ENCODE assay signal across 21 mouse cellular contexts in the genomic region with DNA sequence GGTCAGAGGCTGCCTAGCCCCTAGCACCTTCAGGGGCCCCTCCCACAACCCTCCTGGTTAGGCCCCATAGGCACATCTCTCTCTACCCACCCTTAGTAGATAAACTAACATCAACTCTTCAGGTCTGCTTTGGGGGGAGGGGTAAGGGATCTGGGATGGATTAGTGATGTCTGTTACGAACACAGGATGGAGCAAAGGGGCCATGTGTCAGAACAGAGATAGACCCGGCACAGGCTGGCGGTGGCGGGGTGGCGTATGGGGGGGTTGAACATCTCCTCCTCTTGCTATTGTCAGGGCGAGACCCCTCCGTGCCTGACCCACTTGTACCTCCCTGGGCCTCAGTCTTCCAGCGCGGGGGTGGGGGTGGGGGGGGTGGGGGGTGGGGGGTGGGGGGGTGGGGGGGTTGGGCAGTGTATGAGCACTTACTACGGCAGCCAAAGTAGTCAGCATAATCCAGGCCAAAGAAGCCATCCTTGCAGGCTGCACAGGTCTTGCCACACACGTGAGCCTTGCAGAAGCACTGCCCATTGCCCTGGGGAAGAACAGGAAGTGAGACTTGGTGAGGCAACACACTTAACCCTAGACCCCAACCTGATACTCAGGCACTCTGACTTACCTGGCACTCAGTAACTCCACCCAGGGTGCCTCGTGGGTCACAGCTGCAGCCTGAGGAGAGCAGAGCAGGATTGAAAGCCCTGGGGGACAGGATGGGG. TPM values are rescaled to one million over a fixed set of nuclear protein-coding genes. Genes with fewer than 3 reads are reported as not detected.
DNase-seq lines count a peak whose midpoint lies in the region; ATAC-seq and TF ChIP-seq lines count a peak whose summit lies in the region.
"Had no signal": no experiment of that assay in that cellular context is flagged by ENCODE, and none has a peak within 500 bp of the region (broad histone marks: within the 10 kb centered on the region; RNA-seq: fewer than 3 reads in every experiment).

No protein-coding gene starts in this region.

- H3K4me2 ChIP-seq in lung, postnatal 0 days (replicated peaks; ENCODE audit: low read depth, low read length), result no peak overlapping the region
- 0 out of 2 replicates have a peak overlapping the region, but pooled peaks have one; percentile 16 for H3K4me2 ChIP-seq in liver, embryonic 12.5 days
- H3K4me2 ChIP-seq: forebrain, embryonic 12.5 days; hindbrain, embryonic 15.5 days; limb, embryonic 12.5 days; midbrain, embryonic 15.5 days; stomach, embryonic 15.5 days had no signal

- ATAC-seq in lung, postnatal 0 days, result peak; percentile 9; the same call in 1 of the 2 replicates
- no peak for ATAC-seq in liver, embryonic 12.5 days
- ATAC-seq: intestine, postnatal 0 days; midbrain, embryonic 15.5 days; Patski had no signal

- no peaks in the 10 kb centered on the region for H3K27me3 ChIP-seq in lung, postnatal 0 days (replicated peaks; ENCODE audit: insufficient read depth, low read length)
- H3K27me3 ChIP-seq in liver, embryonic 12.5 days (replicated peaks), result no peaks in the 10 kb centered on the region
- H3K27me3 ChIP-seq: forebrain, embryonic 12.5 days; hindbrain, embryonic 15.5 days; limb, embryonic 12.5 days; midbrain, embryonic 15.5 days; Patski; stomach, embryonic 15.5 days had no signal

- H3K9me3 ChIP-seq in lung, postnatal 0 days (ENCODE audit: low read length), result no peaks in the 10 kb centered on the region
- H3K9me3 ChIP-seq in liver, embryonic 12.5 days (replicated peaks), result no peaks in the 10 kb centered on the region
- H3K9me3 ChIP-seq: forebrain, embryonic 12.5 days; hindbrain, embryonic 15.5 days; limb, embryonic 12.5 days; megakaryocyte, embryonic 14.5 days; midbrain, embryonic 15.5 days; stomach, embryonic 15.5 days had no signal

- peaks cover 67% of the 10 kb centered on the region for H3K36me3 ChIP-seq in lung, postnatal 0 days (ENCODE audit: insufficient read depth, low read length)
- H3K36me3 ChIP-seq in liver, embryonic 12.5 days, result 0 out of 2 replicates have a peak, but pooled peaks cover 10% of the 10 kb centered on the region
- H3K36me3 ChIP-seq: forebrain, embryonic 12.5 days; hindbrain, embryonic 15.5 days; midbrain, embryonic 15.5 days had no signal

- H3K9ac ChIP-seq in lung, postnatal 0 days (replicated peaks; ENCODE audit: low read depth), result no peak overlapping the region
- no peak overlapping the region for H3K9ac ChIP-seq in liver, embryonic 12.5 days
- H3K9ac ChIP-seq: forebrain, embryonic 12.5 days; hindbrain, embryonic 15.5 days; limb, embryonic 12.5 days; midbrain, embryonic 15.5 days; stomach, embryonic 15.5 days had no signal

- no peak for TF ChIP-seq EP300 in lung, postnatal 0 days (IDR thresholded peaks at IDR 0.05)

- H3K4me3 ChIP-seq in lung, postnatal 0 days (ENCODE audit: low read depth, low read length), result no peak overlapping the region
- no peak overlapping the region for H3K4me3 ChIP-seq in liver, embryonic 12.5 days
- H3K4me3 ChIP-seq: forebrain, embryonic 12.5 days; heart, adult 2 months; hindbrain, embryonic 15.5 days; limb, embryonic 12.5 days; megakaryocyte, embryonic 14.5 days; midbrain, embryonic 15.5 days; stomach, embryonic 15.5 days had no signal

- TF ChIP-seq CTCF in lung, postnatal 0 days (IDR thresholded peaks at IDR 0.05), result no peak

- DNase-seq in lung, postnatal 0 days (ENCODE audit: low spot score), result peak; percentile 27
- DNase-seq in lung, postnatal 10 days, result no peak
- DNase-seq in ES-CJ7 (ENCODE audit: low read depth, low spot score) (peak; percentile 73), R1 (ENCODE audit: low read depth, low spot score) (peak; percentile 72)
- DNase-seq in natural killer cell, adult 2 months (ENCODE audit: low spot score in 2 of 2), result no peak
- no peak for DNase-seq in embryo, embryonic 9.5 days (ENCODE audit: extremely low spot score)
- DNase-seq: cerebellum, adult 8-10 months; heart, adult 2 months; kidney, postnatal 14 days; layer of hippocampus, adult 9-11 months; spleen, adult 18-20 months; thymus, postnatal 25 days had no signal

- H3K4me1 ChIP-seq in lung, postnatal 0 days (ENCODE audit: insufficient read depth, low read depth, low read length), result no peaks in the 10 kb centered on the region
- H3K4me1 ChIP-seq in liver, embryonic 12.5 days, result 0 out of 2 replicates have a peak, but pooled peaks cover 4% of the 10 kb centered on the region
- H3K4me1 ChIP-seq: limb, embryonic 12.5 days; midbrain, embryonic 15.5 days; stomach, embryonic 15.5 days had no signal

- no peak overlapping the region for H3K27ac ChIP-seq in lung, postnatal 0 days (ENCODE audit: low read length)
- H3K27ac ChIP-seq in liver, embryonic 12.5 days, result no peak overlapping the region
- H3K27ac ChIP-seq: forebrain, embryonic 12.5 days; heart, adult 2 months; hindbrain, embryonic 15.5 days; limb, embryonic 12.5 days; midbrain, embryonic 15.5 days; stomach, embryonic 15.5 days had no signal

- WGBS in lung, postnatal 0 days, result 63% methylated on average over 4 of the region's 12 CpGs
- 49% methylated on average over 12 of the region's 12 CpGs for WGBS in liver, embryonic 12.5 days (ENCODE audit: insufficient replicate concordance)

RNA-seq across cellular contexts. Expression of gene Adrm1, which starts 25.5 kb away (rescaled TPM):
- polyA plus RNA-seq in lung, postnatal 0 days (2015; fragmentation: Nextera tagmentation; extraction: Ambion mirVana), result 119 and 136 TPM in 2 replicates
- 176 and 189 TPM in 2 replicates for polyA plus RNA-seq in liver, embryonic 12.5 days (2016; fragmentation: Nextera tagmentation; extraction: Ambion mirVana)

RNA-seq across cellular contexts. Expression of gene Lama5, which starts 28.9 kb away (rescaled TPM):
- 83.7 and 85.3 TPM in 2 replicates for polyA plus RNA-seq in lung, postnatal 0 days (2015; fragmentation: Nextera tagmentation; extraction: Ambion mirVana)
- polyA plus RNA-seq in liver, embryonic 12.5 days (2016; fragmentation: Nextera tagmentation; extraction: Ambion mirVana), result 4.1 and 4.3 TPM in 2 replicates

Comparison
In these comparisons a context has a peak if more than half of its experiments do, and no peak if none do; other contexts are left out.
1. DNase-seq: peak in lung, postnatal 0 days (single experiment), ES-CJ7 (single experiment) and R1 (single experiment); none in lung, postnatal 10 days (single experiment), natural killer cell, adult 2 months (0 of 2) and embryo, embryonic 9.5 days (single experiment).
2. RNA of gene Lama5, which starts 28.9 kb away (polyA plus RNA-seq): 83.7 to 85.3 TPM in lung, postnatal 0 days; 4.1 to 4.3 TPM in liver, embryonic 12.5 days; every median in the first group is over 10 times any median in the second.